Mouse (Mus musculus) MEL (cell line): ENCODE measurements around the gene St6gal1. TPM values are rescaled to one million over a fixed set of nuclear protein-coding genes. Genes with fewer than 3 reads are reported as not detected.

ENCODE experiments used
- DNase-seq: peaks from one replicate; pipeline ENCODE4 v3.0.0; 2011; ENCODE audit warnings: low read depth, low spot score
- H3K27ac ChIP-seq: 2 replicates; pipeline ENCODE4 v1.5.1; 2012; ENCODE audit warnings: low read depth, mild to moderate bottlenecking, control low read depth, low read length, moderate library complexity; ENCODE audit not compliant: control insufficient read depth
- H3K27me3 ChIP-seq, 2 experiments: fragments of 150-350 bp in 1 of 2; sonication (generic) in 1 of 2; 2 replicates each; pipeline ENCODE4 v1.6.1; 2012; ENCODE audit warnings: low read length in 2 of 2, mild to moderate bottlenecking in 2 of 2, improper control_type of control experiment in 1 of 2, moderate library complexity in 1 of 2; ENCODE audit not compliant: insufficient read depth in 2 of 2, control insufficient read depth in 1 of 2
- H3K36me3 ChIP-seq, 2 experiments: 2 replicates each; pipeline ENCODE4 v1.6.1; 2012 to 2014; ENCODE audit warnings: low read length in 2 of 2, improper control_type of control experiment in 1 of 2, inconsistent platforms in 1 of 2, mild to moderate bottlenecking in 1 of 2; ENCODE audit not compliant: insufficient read depth in 2 of 2, control insufficient read depth in 1 of 2
- H3K4me1 ChIP-seq, 2 experiments: fragments of 150-350 bp in 1 of 2; sonication (generic) in 1 of 2; 2 replicates each; pipeline ENCODE4 v1.6.1; 2012; ENCODE audit warnings: low read length in 2 of 2, improper control_type of control experiment in 1 of 2, mild to moderate bottlenecking in 1 of 2; ENCODE audit not compliant: insufficient read depth in 2 of 2, control insufficient read depth in 1 of 2
- H3K4me3 ChIP-seq, 2 experiments: fragments of 150-350 bp in 1 of 2; sonication (generic) in 1 of 2; 2 replicates each; pipeline ENCODE4 v1.5.1; 2012; ENCODE audit warnings: low read depth in 2 of 2, low read length in 2 of 2, mild to moderate bottlenecking in 2 of 2, moderate library complexity in 2 of 2, control low read depth in 1 of 2, improper control_type of control experiment in 1 of 2; ENCODE audit not compliant: control insufficient read depth in 1 of 2, insufficient read depth in 1 of 2
- H3K79me2 ChIP-seq: 2 replicates; pipeline ENCODE4 v1.6.1; 2012; ENCODE audit warnings: mild to moderate bottlenecking, low read length, moderate library complexity; ENCODE audit not compliant: control insufficient read depth, poor library complexity, insufficient read depth
- H3K9ac ChIP-seq: 2 replicates; pipeline ENCODE4 v1.6.1; 2012; ENCODE audit warnings: low read depth, mild to moderate bottlenecking, control low read depth, low read length, moderate library complexity; ENCODE audit not compliant: control insufficient read depth, poor library complexity, severe bottlenecking
- H3K9me3 ChIP-seq: fragments of 150-350 bp; sonication (generic); replicated peaks from 2 replicates; pipeline ENCODE4 v1.6.1; 2012; ENCODE audit warnings: mild to moderate bottlenecking, low read length, improper control_type of control experiment, moderate library complexity; ENCODE audit not compliant: insufficient read depth
- BHLHE40 ChIP-seq: IDR thresholded peaks from 2 replicates; pipeline ENCODE4 v1.6.1; 2012; ENCODE audit warnings: low read depth, mild to moderate bottlenecking, inconsistent platforms, low read length, improper control_type of control experiment, borderline replicate concordance
- CHD1 ChIP-seq: IDR thresholded peaks from 2 replicates; pipeline ENCODE4 v1.6.1; 2012; ENCODE audit warnings: low read depth, mild to moderate bottlenecking, inconsistent platforms, low read length, improper control_type of control experiment
- CHD2 ChIP-seq: IDR thresholded peaks from 2 replicates; pipeline ENCODE4 v1.6.1; 2011; ENCODE audit warnings: low read length, improper control_type of control experiment
- ELF1 ChIP-seq: IDR thresholded peaks from 2 replicates; pipeline ENCODE4 v1.6.1; 2014; ENCODE audit warnings: low read depth, mild to moderate bottlenecking, inconsistent platforms, low read length, improper control_type of control experiment, moderate library complexity
- EP300 ChIP-seq, 2 experiments: IDR thresholded peaks; 2 replicates each; pipeline ENCODE4 v1.6.1; 2011; ENCODE audit warnings: improper control_type of control experiment in 2 of 2, low read length in 2 of 2, low read depth in 1 of 2, mild to moderate bottlenecking in 1 of 2
- GABPA ChIP-seq: IDR thresholded peaks from 2 replicates; pipeline ENCODE4 v1.6.1; 2012; ENCODE audit warnings: low read depth, mild to moderate bottlenecking, inconsistent platforms, low read length, improper control_type of control experiment, moderate library complexity
- GATA1 ChIP-seq: IDR thresholded peaks from 2 replicates; pipeline ENCODE4 v1.6.1; 2011; ENCODE audit warnings: low read depth, low read length, improper control_type of control experiment
- JUND ChIP-seq: IDR thresholded peaks from 2 replicates; pipeline ENCODE4 v1.6.1; 2011; ENCODE audit warnings: low read depth, mild to moderate bottlenecking, improper control_type of control experiment, low read length
- KAT2A ChIP-seq: conservative IDR thresholded peaks from 2 replicates; pipeline ENCODE4 v1.6.1; 2012; ENCODE audit warnings: low read depth, low read length, improper control_type of control experiment, inconsistent platforms
- MAZ ChIP-seq: IDR thresholded peaks from 2 replicates; pipeline ENCODE4 v1.6.1; 2012; ENCODE audit warnings: low read depth, mild to moderate bottlenecking, inconsistent platforms, low read length, improper control_type of control experiment
- MEF2A ChIP-seq: IDR thresholded peaks from 2 replicates; pipeline ENCODE4 v1.6.1; 2014; ENCODE audit warnings: low read depth, mild to moderate bottlenecking, inconsistent platforms, low read length, improper control_type of control experiment; ENCODE audit not compliant: poor library complexity, insufficient replicate concordance, severe bottlenecking; ENCODE audit errors: extremely low read depth
- MXI1 ChIP-seq: IDR thresholded peaks from 2 replicates; pipeline ENCODE4 v1.6.1; 2011; ENCODE audit warnings: mild to moderate bottlenecking, low read depth, low read length, improper control_type of control experiment
- MYB ChIP-seq: IDR thresholded peaks from 2 replicates; pipeline ENCODE4 v1.6.1; 2011; ENCODE audit warnings: mild to moderate bottlenecking, low read depth, low read length, improper control_type of control experiment
- NRF1 ChIP-seq: IDR thresholded peaks from 2 replicates; pipeline ENCODE4 v1.6.1; 2014; ENCODE audit warnings: low read depth, mild to moderate bottlenecking, inconsistent platforms, low read length, improper control_type of control experiment, moderate library complexity; ENCODE audit not compliant: poor library complexity, insufficient read depth, severe bottlenecking
- POLR2A ChIP-seq, 2 experiments: IDR thresholded peaks; 2 replicates each; pipeline ENCODE4 v1.6.1; 2011 to 2012; ENCODE audit warnings: low read length in 2 of 2, mild to moderate bottlenecking in 2 of 2, control low read depth in 1 of 2, improper control_type of control experiment in 1 of 2, low read depth in 1 of 2, moderate library complexity in 1 of 2; ENCODE audit not compliant: control insufficient read depth in 1 of 2, insufficient read depth in 1 of 2, poor library complexity in 1 of 2
- POLR2AphosphoS2 ChIP-seq: IDR thresholded peaks from 2 replicates; pipeline ENCODE4 v1.6.1; 2011; ENCODE audit warnings: low read length, improper control_type of control experiment
- RAD21 ChIP-seq: IDR thresholded peaks from 2 replicates; pipeline ENCODE4 v1.6.1; 2011; ENCODE audit warnings: mild to moderate bottlenecking, low read depth, low read length, improper control_type of control experiment
- RCOR1 ChIP-seq: IDR thresholded peaks from 2 replicates; pipeline ENCODE4 v1.6.1; 2012; ENCODE audit warnings: low read depth, mild to moderate bottlenecking, inconsistent platforms, low read length, improper control_type of control experiment
- SIN3A ChIP-seq: IDR thresholded peaks from 2 replicates; pipeline ENCODE4 v1.6.1; 2012; ENCODE audit warnings: low read length, improper control_type of control experiment, inconsistent platforms
- TBP ChIP-seq: IDR thresholded peaks from 2 replicates; pipeline ENCODE4 v1.8.0; 2011; ENCODE audit warnings: low read depth, low read length, improper control_type of control experiment
- TCF12 ChIP-seq: IDR thresholded peaks from 2 replicates; pipeline ENCODE4 v1.6.1; 2014; ENCODE audit warnings: low read depth, mild to moderate bottlenecking, inconsistent platforms, low read length, improper control_type of control experiment, moderate library complexity
- USF1 ChIP-seq: IDR thresholded peaks from 2 replicates; pipeline ENCODE4 v1.6.1; 2014; ENCODE audit warnings: low read depth, mild to moderate bottlenecking, inconsistent platforms, low read length, improper control_type of control experiment, moderate library complexity
- USF2 ChIP-seq, 2 experiments: IDR thresholded peaks; 2 replicates each; pipeline ENCODE4 v1.6.1; 2011 to 2012; ENCODE audit warnings: improper control_type of control experiment in 2 of 2, low read length in 2 of 2, borderline replicate concordance in 1 of 2, inconsistent platforms in 1 of 2, low read depth in 1 of 2, mild to moderate bottlenecking in 1 of 2; ENCODE audit not compliant: insufficient read depth in 1 of 2
- ZC3H11A ChIP-seq: IDR thresholded peaks from 2 replicates; pipeline ENCODE4 v1.6.1; 2012; ENCODE audit warnings: low read depth, mild to moderate bottlenecking, inconsistent platforms, low read length, improper control_type of control experiment
- ZKSCAN1 ChIP-seq: IDR thresholded peaks from 2 replicates; pipeline ENCODE4 v1.6.1; 2012; ENCODE audit warnings: low read depth, mild to moderate bottlenecking, inconsistent platforms, low read length, improper control_type of control experiment, moderate library complexity
- ZMIZ1 ChIP-seq: IDR thresholded peaks from 2 replicates; pipeline ENCODE4 v1.6.1; 2012; ENCODE audit warnings: low read depth, mild to moderate bottlenecking, inconsistent platforms, low read length, improper control_type of control experiment, moderate library complexity
- polyA plus RNA-seq, 2 experiments: library from polyadenylated mRNA; stranded (reverse) in 1 of 2; unstranded in 1 of 2; fragments of >175 nt in 1 of 2; fragments of >200 nt in 1 of 2; gene quantifications; 2 replicates each; pipeline versions ENCODE4 v1.2.1 to v1.2.4; 2012; ENCODE audit warnings: low replicate concordance in 2 of 2, low read depth in 1 of 2; ENCODE audit not compliant: insufficient read length in 2 of 2, insufficient read depth in 1 of 2, missing spikeins in 1 of 2
- total RNA-seq: library from RNA; depleted of rRNA; stranded (reverse); fragments of 300-350 nt; gene quantifications from 2 replicates; pipeline ENCODE4 v1.2.3, GENCODE M21; 2012

St6gal1 gene
- total and polyA plus RNA-seq, 3 experiments, result not detected

GRCm38 (mm10) chr16:23296721-23297120 lies 72.2 kb downstream of the St6gal1 start:
- Histone ChIP-seq H3K36me3 (no peaks in the 10 kb centered on the region), H3K27ac (no peak overlapping the region), H3K27me3 (no peaks in the 10 kb centered on the region; a peak in 2 of 4 replicates), H3K9me3 (no peaks in the 10 kb centered on the region), H3K4me3 (no peak overlapping the region), H3K79me2 (no peaks in the 10 kb centered on the region), H3K9ac (no peak overlapping the region), H3K4me1 (no peaks in the 10 kb centered on the region)
- no peak for DNase-seq
- no peak for TF ChIP-seq NRF1
- no peak for TF ChIP-seq CHD2
- TF ChIP-seq GATA1, result no peak
- no peak for TF ChIP-seq MAZ
- TF ChIP-seq ZC3H11A, result no peak
- TF ChIP-seq TCF12, result no peak
- no peak for TF ChIP-seq USF1
- TF ChIP-seq SIN3A, result no peak
- TF ChIP-seq EP300 (IDR thresholded peaks at IDR 0.05; ENCODE audit: low read depth in 1 of 2, low read length in 2 of 2), result no peak
- no peak for TF ChIP-seq BHLHE40

GRCm38 (mm10) chr16:23298441-23298840 lies 73.9 kb downstream of the St6gal1 start:
- Histone ChIP-seq H3K9me3 (no peaks in the 10 kb centered on the region), H3K4me1 (no peaks in the 10 kb centered on the region)

GRCm38 (mm10) chr16:23298911-23299310 lies 74.4 kb downstream of the St6gal1 start:
- no peaks in the 10 kb centered on the region; a peak in 2 of 4 replicates for H3K27me3 ChIP-seq
- H3K36me3 ChIP-seq, result no peaks in the 10 kb centered on the region
- no peaks in the 10 kb centered on the region for H3K79me2 ChIP-seq
- TF ChIP-seq CHD1 (no peak), GABPA (no peak), ZKSCAN1 (no peak), RAD21 (no peak), POLR2AphosphoS2 (no peak), MXI1 (no peak), MYB (no peak)
- TF ChIP-seq, all 39 proteins: peak for 0
- Histone ChIP-seq H3K4me3 (no peak overlapping the region), H3K4me1 (no peaks in the 10 kb centered on the region), H3K27ac (no peak overlapping the region), H3K9me3 (no peaks in the 10 kb centered on the region), H3K9ac (no peak overlapping the region)
- no peak for DNase-seq

More at GRCm38 (mm10) chr16:23298441-23298840, 73.9 kb downstream of the St6gal1 start:
- Histone ChIP-seq H3K9ac (no peak overlapping the region), H3K36me3 (no peaks in the 10 kb centered on the region), H3K27me3 (no peaks in the 10 kb centered on the region; a peak in 2 of 4 replicates), H3K79me2 (no peaks in the 10 kb centered on the region), H3K27ac (no peak overlapping the region), H3K4me3 (no peak overlapping the region)
- TF ChIP-seq RCOR1 (no peak), MEF2A (no peak), CHD1 (no peak), TCF12 (no peak), ELF1 (no peak), JUND (no peak), ZMIZ1 (no peak), USF2 (IDR thresholded peaks at IDR 0.05; ENCODE audit: borderline replicate concordance in 1 of 2, insufficient read depth in 1 of 2, low read depth in 1 of 2, low read length in 2 of 2) (no peak), GABPA (no peak), TBP (no peak), KAT2A (no peak), POLR2A (IDR thresholded peaks at IDR 0.05; ENCODE audit: control insufficient read depth in 1 of 2, insufficient read depth in 1 of 2, low read depth in 1 of 2, low read length in 2 of 2, poor library complexity in 1 of 2) (no peak)
- no peak for DNase-seq
